Mouse (Mus musculus): Measurements from ENCODE around the gene Tgfb1i1. TPM values are rescaled to one million over a fixed set of nuclear protein-coding genes. Genes with fewer than 3 reads are reported as not detected.

The Tgfb1i1 gene
- polyA plus RNA-seq, 1 experiment from 2014 or later, result 153 TPM

DNA sequence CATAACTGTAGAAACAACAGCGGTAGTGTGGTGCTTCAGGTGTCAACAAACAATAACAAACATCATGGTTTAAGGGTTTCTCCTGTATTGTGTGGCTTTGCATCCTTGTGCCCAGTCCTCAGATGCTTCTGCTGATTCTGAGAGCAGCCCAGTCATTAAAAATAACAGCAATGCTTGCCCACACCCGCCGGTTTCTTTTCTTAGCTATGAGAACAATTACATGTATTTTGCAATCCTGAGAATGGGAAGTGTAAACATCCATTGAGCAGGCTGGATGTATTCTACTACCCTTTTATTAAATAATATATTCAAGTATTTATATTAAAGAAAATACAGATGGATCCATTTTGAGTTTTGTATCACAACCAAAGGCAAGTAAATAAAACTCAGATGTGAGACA lies 55.5 kb downstream of the Tgfb1i1 start:
- H3K36me3 ChIP-seq (ENCODE audit: control insufficient read depth, insufficient read depth, low read length), result no peaks in the 10 kb centered on the region
- H3K9ac ChIP-seq (ENCODE audit: low read length), result no peak overlapping the region
- no peak overlapping the region for H3K27ac ChIP-seq (replicated peaks in 1 of 2; ENCODE audit: control insufficient read depth in 1 of 2, insufficient read depth in 1 of 2, low read depth in 2 of 2, low read length in 2 of 2)
- peaks cover 2 to 9% of the 10 kb centered on the region in 2 experiments for H3K4me1 ChIP-seq (ENCODE audit: control insufficient read depth in 2 of 2, insufficient read depth in 2 of 2, low read length in 2 of 2)
- ATAC-seq (ENCODE audit: insufficient number of reproducible peaks, insufficient read depth, low FRiP score, low read depth), result no peak
- no peak overlapping the region for H3K4me2 ChIP-seq (ENCODE audit: low read length)
- WGBS, result 71% methylated on average over 3 of the region's 3 CpGs
- H3K27me3 ChIP-seq (ENCODE audit: control insufficient read depth, insufficient read depth, low read length), result no peaks in the 10 kb centered on the region
- no peak overlapping the region for H3K4me3 ChIP-seq (ENCODE audit: control insufficient read depth in 1 of 2, insufficient read depth in 1 of 2, low read depth in 1 of 2, low read length in 2 of 2)
- H3K9me3 ChIP-seq (ENCODE audit: control insufficient read depth, low read length), result no peaks in the 10 kb centered on the region

DNA sequence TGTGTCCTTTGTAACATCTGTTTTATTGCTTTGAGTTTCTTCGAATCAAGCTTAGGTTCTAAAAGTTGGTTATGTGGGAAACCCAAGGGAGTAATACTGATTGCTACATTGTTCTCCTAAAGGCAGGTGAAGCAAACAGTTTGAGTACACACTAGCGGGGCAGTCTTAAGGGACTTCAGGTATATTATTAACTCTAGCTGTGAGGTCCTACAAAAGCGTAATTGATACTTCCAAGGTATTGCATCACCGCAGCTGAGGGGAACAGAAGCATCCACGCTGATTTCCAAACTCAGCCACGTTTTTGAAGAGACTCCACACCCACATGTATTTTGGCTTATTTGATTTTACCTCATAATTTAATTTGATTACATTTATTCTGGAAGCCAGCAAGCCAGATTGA lies 57.6 kb downstream of the Tgfb1i1 start:
- H3K9me3 ChIP-seq (ENCODE audit: control insufficient read depth, low read length), result no peaks in the 10 kb centered on the region
- H3K9ac ChIP-seq (ENCODE audit: low read length), result no peak overlapping the region
- H3K27ac ChIP-seq (replicated peaks in 1 of 2; ENCODE audit: control insufficient read depth in 1 of 2, insufficient read depth in 1 of 2, low read depth in 2 of 2, low read length in 2 of 2), result no peak overlapping the region
- ATAC-seq (ENCODE audit: insufficient number of reproducible peaks, insufficient read depth, low FRiP score, low read depth), result no peak
- H3K4me2 ChIP-seq (ENCODE audit: low read length), result no peak overlapping the region
- H3K4me3 ChIP-seq (ENCODE audit: control insufficient read depth in 1 of 2, insufficient read depth in 1 of 2, low read depth in 1 of 2, low read length in 2 of 2), result no peak overlapping the region
- no peaks in the 10 kb centered on the region for H3K36me3 ChIP-seq (ENCODE audit: control insufficient read depth, insufficient read depth, low read length)
- no peaks in the 10 kb centered on the region for H3K27me3 ChIP-seq (ENCODE audit: control insufficient read depth, insufficient read depth, low read length)
- WGBS, result 81% methylated on average over 6 of the region's 6 CpGs
- H3K4me1 ChIP-seq (ENCODE audit: control insufficient read depth in 2 of 2, insufficient read depth in 2 of 2, low read length in 2 of 2), result no peaks in the 10 kb centered on the region

DNA sequence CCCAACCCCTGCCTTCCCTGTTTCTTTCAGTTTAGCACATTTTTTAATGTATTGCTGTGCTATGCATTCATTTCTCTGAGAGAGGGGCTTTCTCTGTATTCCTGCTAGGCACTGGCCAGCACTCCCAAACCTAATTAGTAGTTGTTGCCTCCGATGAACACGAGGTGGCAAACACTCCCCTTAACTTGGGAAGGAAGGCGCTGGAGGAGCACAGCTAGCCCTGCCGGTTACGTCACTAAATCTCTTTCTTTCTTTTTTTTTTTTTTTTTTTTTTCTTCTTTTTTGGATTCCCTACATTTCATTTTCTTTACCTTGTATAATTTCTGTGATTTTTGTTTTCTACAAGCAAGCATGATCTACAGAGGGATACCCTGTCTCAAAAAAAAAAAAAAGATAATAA lies 58.3 kb downstream of the Tgfb1i1 start:
- Histone ChIP-seq H3K9me3 (ENCODE audit: control insufficient read depth, low read length) (no peaks in the 10 kb centered on the region), H3K9ac (ENCODE audit: low read length) (no peak overlapping the region; the same call in 1 of the 2 replicates)

More for the DNA sequence above, 58.3 kb downstream of the Tgfb1i1 start:
- no peak overlapping the region for H3K4me3 ChIP-seq (ENCODE audit: control insufficient read depth in 1 of 2, insufficient read depth in 1 of 2, low read depth in 1 of 2, low read length in 2 of 2)
- H3K27ac ChIP-seq (replicated peaks in 1 of 2; ENCODE audit: control insufficient read depth in 1 of 2, insufficient read depth in 1 of 2, low read depth in 2 of 2, low read length in 2 of 2), result no peak overlapping the region
- WGBS, result 3% methylated on average over 5 of the region's 5 CpGs
- H3K36me3 ChIP-seq (ENCODE audit: control insufficient read depth, insufficient read depth, low read length), result no peaks in the 10 kb centered on the region
- no peak for ATAC-seq (ENCODE audit: insufficient number of reproducible peaks, insufficient read depth, low FRiP score, low read depth)
- no peak overlapping the region for H3K4me2 ChIP-seq (ENCODE audit: low read length)
- no peaks in the 10 kb centered on the region for H3K27me3 ChIP-seq (ENCODE audit: control insufficient read depth, insufficient read depth, low read length)
- peaks cover under 1% of the 10 kb centered on the region in 2 experiments; a peak in 2 of 4 replicates for H3K4me1 ChIP-seq (ENCODE audit: control insufficient read depth in 2 of 2, insufficient read depth in 2 of 2, low read length in 2 of 2)

Small RNAs within 50 kb of the gene (microRNA-seq; reads per million reads assigned to microRNA genes)
- gene Mir3103, result not detected

Other genes starting within 250 kb of the Tgfb1i1 start
- gene Trim72, start 242.9 kb upstream of the Tgfb1i1 start, polyA plus RNA-seq (2014; fragmentation: Nextera tagmentation; extraction: Ambion mirVana), result 0.38 and 0.54 TPM in 2 replicates
- 0.63 and 0.82 TPM in 2 replicates for gene Itgam, start 184.2 kb upstream of the Tgfb1i1 start, polyA plus RNA-seq (2014; fragmentation: Nextera tagmentation; extraction: Ambion mirVana)
- gene Gm49368, start 184.1 kb upstream of the Tgfb1i1 start, polyA plus RNA-seq (2014; fragmentation: Nextera tagmentation; extraction: Ambion mirVana), result not detected in 2 replicates
- 0.14 and 0.35 TPM in 2 replicates for gene Itgax, start 117.3 kb upstream of the Tgfb1i1 start, polyA plus RNA-seq (2014; fragmentation: Nextera tagmentation; extraction: Ambion mirVana)
- 0.44 and 0.45 TPM in 2 replicates for gene Itgad, start 92.4 kb upstream of the Tgfb1i1 start, polyA plus RNA-seq (2014; fragmentation: Nextera tagmentation; extraction: Ambion mirVana)
- gene Cox6a2, start 40.4 kb upstream of the Tgfb1i1 start, polyA plus RNA-seq (2014; fragmentation: Nextera tagmentation; extraction: Ambion mirVana), result 917 and 1,008 TPM in 2 replicates
- gene Armc5, start 9.5 kb upstream of the Tgfb1i1 start, polyA plus RNA-seq (2014; fragmentation: Nextera tagmentation; extraction: Ambion mirVana), result 8.2 and 8.5 TPM in 2 replicates
- gene 9130023H24Rik, start 8.8 kb upstream of the Tgfb1i1 start, polyA plus RNA-seq (2014; fragmentation: Nextera tagmentation; extraction: Ambion mirVana), result 6.4 and 7.4 TPM in 2 replicates
- 0.22 and 0.36 TPM in 2 replicates for gene Slc5a2, start 18.8 kb downstream of the Tgfb1i1 start, polyA plus RNA-seq (2014; fragmentation: Nextera tagmentation; extraction: Ambion mirVana)
- 15.1 and 16.3 TPM in 2 replicates for gene BC017158, start 51.4 kb downstream of the Tgfb1i1 start, polyA plus RNA-seq (2014; fragmentation: Nextera tagmentation; extraction: Ambion mirVana)
- 9.5 and 14.1 TPM in 2 replicates for gene Rgs10, start 171.9 kb downstream of the Tgfb1i1 start, polyA plus RNA-seq (2014; fragmentation: Nextera tagmentation; extraction: Ambion mirVana)
- gene Tial1, start 214.9 kb downstream of the Tgfb1i1 start, polyA plus RNA-seq (2014; fragmentation: Nextera tagmentation; extraction: Ambion mirVana), result 22.0 and 23.9 TPM in 2 replicates

All from heart, embryonic 14.5 days (tissue).